Mouse (Mus musculus) common myeloid progenitor, adult 5-6 weeks (primary cell): Measurements from ENCODE around the gene Hebp2. TPM values are rescaled to one million over a fixed set of nuclear protein-coding genes. Genes with fewer than 3 reads are reported as not detected.
"Not testable (repeated sequence)": the region's sequence is repeated elsewhere in the genome, so short reads cannot be mapped to it uniquely, and the experiment has no call there.

Source experiments
- ATAC-seq: replicated peaks from 2 replicates; pipeline ENCODE4 v1.8.0; 2016; ENCODE audit warnings: low read depth, mild to moderate bottlenecking, moderate TSS enrichment, inconsistent platforms; ENCODE audit not compliant: poor library complexity, severe bottlenecking
- total RNA-seq: library from RNA; stranded (forward); fragments of 200-1000, 187-1606 nt; gene quantifications from 2 replicates; pipeline ENCODE4 v1.2.3, GENCODE M21; 2017

Gene Hebp2
- 0.59 and 0.82 TPM in 2 replicates for total RNA-seq

DNA sequence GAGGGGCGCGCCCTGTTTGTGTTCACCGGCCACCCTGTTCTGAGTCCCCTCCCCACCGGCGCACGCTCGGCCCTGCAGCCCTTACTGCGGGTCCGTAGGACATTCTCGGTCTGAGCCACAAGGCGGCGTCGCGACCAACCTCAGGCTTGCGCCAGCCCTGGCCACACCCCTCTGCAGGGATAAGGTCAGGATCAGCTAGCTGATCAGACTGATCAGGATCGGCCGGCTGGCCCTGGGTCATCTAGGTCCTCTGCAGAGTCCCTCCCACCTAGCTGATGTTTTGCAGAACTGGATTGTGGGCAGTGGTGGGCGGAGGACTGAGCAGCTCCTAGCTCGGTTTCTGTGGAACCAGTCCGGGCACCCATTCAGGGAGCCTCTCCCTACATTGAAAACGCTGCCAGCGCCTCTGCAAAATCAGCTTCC lies at the start of gene Hebp2:
Hebp2 (minus strand) TSS at position 264 of the 423 bp plus-strand sequence.
- ATAC-seq = peak; percentile 90

DNA sequence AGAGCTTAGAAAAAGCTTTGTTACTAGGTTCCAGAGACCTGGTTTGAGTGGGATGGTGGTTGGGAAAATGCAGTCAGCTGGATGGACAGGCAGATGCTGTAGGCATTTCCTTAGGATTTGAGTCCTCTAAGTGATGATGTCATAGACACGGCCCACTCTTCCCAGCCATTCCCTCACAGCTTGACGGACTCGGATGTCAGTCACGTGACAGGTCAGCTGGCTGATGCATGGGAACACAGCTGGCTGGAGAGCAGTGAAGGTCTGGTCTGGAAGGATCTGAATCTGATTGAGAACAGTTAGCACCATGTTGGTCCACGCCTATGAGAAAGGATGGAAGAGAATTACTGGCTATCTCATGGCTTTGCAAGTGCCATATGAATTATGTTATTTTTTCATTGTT lies 43.6 kb upstream of the Hebp2 start:
- ATAC-seq = no peak

DNA sequence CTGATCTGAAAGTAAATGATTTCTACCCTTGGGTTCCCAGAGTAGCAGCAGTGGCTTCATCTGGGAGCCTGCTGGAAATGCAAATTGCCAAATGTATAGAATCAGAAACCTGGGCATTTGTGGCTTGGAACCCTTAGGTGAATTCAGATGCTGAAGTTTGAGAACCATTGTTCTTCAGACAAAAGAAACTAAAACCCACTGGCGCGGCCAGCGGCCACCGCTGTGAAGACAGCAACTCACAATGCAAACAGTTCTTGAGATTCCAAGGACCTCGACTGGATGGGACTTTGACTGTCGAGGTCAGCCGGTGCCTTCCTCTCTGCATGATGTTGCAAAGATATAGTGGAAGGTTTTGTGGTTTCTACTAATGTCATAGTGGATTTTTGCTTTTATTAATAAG lies 38.3 kb upstream of the Hebp2 start:
- no peak for ATAC-seq

DNA sequence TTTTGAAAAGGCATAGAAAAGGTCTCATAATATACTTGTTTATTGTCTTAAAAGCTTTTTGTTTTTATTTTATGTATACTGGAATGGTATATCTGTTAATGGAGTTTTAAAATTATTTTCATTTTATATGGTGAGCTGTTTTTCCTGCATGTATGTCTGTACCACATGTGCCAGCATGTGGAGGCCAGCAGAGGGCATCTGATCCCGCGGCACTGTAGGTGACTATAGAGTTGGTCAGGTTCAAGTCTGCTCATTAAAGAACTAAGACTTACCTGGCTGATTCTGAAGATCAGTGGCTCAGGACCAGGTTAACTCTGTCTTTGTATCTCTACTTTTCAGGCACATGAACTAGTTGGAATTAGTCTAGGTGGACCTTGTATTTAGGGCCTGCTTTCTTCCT lies 26.7 kb upstream of the Hebp2 start:
- ATAC-seq = peak; percentile 68; the same call in 1 of the 2 replicates

DNA sequence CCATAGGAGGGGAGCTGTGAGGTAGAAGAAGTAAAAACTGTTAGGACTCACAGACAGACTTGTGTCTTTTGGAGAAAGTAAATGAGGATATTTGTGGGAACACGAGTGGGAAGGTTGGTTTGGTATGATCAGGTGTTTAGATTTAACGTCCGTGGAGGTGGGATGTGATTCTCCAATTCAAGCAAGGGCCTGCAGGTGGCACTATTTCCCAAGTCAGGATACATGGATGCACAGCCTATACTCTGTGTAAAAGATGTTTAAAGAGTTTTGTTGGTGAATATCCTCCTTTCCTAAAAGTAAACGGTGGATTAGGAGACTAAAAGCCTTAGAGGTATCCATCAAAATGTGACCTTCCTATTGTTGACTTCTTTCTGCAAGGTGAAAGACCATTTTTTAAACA lies 17.1 kb upstream of the Hebp2 start:
- peak; percentile 65; the same call in 1 of the 2 replicates for ATAC-seq

DNA sequence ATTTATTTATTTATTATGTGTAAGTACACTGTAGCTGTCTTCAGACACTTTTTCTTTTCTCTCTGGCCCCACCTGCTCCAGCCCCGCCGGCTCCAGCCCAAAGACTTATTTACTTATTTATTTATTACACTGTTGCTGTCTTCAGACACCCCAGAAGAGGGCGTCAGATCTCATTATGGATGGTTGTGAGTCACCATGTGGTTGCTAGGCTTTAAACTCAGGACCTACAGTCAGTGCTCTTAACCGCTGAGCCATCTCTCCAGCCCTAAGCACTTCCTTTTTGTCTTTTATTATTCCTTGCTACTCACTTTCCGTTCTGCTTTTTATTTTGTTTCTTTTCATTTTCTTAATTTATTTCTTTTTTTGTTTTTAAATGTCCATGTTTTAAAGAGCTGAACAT lies 15.6 kb upstream of the Hebp2 start:
- ATAC-seq = peak; percentile 60; the same call in 1 of the 2 replicates

DNA sequence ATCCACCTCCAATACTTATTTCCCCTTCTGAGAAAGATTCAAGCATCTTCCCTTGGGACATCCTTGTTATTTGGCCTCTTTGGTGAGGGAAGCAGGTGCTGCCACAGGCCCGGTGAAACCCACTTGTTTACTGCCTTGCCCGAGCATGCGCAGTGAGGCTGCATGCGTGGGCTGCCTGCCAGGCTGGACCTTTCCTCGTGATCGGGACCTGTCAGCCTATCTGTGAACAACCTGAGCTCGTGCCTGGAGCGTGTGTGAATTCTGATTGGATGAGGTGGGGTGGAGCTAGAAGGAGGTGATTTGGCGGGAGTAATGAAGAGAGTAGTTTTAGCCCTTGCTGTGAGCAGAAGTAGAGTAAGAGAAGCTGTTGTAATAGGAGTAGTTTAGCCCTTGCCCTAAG lies 13.2 kb upstream of the Hebp2 start:
- ATAC-seq = not testable (repeated sequence)

DNA sequence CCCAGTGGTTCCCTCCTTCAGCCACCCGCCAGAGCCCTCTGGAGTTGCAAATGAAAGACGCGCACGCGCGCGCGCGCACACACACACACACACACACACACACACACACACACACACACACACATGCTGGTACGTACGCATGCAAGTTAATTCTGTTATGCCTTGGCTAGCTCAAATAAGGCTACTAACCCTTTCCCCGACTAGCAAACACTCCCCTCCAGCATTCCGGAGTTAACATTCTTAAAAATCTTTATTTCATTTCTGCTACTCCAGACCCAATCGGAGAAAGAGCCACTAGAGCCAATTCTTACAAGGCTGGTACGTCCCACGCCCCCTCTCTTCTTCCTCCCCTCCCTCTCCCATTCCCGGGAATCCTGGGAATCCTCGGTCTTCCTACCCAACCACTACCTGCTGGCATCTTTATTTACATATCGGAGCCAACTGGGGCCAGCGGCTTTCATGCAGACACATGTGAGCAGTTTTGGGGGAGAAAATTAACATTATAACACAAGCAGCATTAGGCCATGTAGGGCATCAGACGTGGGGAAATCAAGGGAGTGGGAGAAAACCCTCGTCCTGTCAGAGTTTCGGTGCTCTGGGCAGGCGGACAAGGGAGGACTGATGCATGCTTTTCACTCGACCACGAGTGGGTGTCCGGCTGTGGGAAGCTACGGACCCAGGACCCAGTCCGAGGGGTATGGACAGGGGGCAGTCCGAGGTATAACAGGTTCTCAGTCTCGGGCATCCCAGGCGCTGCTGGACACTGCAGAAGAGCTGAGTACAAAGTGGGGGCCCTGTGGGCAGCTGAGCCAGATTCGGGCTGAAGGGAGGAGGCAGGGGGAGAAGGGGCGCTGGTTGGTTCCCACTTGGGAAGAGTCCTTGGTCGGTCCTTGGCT lies 3.7 kb upstream of the Hebp2 start:
- ATAC-seq = 0 out of 2 replicates have a peak, but pooled peaks have one; percentile 9

DNA sequence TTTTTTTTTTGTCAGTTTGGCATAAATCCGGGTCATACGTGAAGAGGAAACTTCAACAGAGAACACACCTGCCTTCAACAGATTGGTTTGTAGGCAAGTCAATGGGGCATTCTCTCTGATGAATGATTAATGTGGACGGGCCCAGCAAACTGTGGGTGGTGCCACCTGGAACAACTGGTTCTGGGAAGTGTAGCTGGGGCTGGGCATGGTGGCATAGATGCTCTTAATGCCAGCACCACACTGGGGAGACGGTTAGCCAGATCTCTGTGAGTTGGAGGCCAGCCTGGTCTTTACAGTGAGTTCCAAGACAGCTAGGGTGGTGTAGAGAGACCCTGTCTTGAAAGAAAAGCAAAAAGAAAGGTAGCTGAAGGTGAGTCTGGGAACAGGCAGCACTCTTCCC lies 1.5 kb upstream of the Hebp2 start:
- ATAC-seq = no peak

DNA sequence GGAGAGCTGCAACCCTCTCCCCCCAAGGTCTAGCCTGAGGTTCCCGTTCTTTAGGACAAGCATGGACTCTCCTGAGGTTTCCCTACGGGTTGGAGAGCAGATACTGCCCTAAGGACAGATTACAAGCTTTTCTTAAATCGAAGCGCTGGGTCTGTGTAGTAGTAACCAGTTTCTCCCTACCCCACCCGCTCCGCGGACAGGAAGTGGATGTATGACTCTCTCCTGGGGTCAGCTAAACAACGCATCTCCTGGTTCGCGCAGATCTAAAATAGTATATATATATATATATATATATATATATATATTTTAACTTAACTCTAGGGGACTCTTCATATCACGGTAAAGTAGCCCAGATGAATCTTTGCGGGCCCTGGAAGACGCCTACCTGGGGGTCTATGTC lies 567 bp downstream of the Hebp2 start:
- ATAC-seq = no peak

DNA sequence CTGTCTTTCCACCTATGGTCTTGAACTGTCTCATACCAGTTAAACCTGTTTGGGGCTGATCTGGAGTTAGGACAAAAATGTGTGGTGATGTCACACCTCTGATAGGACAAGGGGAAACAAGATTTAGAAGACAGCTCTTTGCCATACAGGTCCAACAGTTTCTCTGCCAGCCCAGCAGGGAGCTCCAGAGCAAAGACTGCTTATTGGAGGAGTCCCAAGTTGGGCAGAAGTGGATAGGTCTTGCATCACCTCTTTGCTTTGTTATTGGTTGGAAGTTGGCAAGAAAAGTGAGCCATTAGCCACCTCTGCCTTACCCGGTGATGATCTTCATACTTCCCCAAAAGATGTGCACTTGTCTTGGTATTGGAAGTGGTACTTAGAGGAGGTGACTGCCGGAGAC lies 9.0 kb downstream of the Hebp2 start:
- ATAC-seq = no peak

DNA sequence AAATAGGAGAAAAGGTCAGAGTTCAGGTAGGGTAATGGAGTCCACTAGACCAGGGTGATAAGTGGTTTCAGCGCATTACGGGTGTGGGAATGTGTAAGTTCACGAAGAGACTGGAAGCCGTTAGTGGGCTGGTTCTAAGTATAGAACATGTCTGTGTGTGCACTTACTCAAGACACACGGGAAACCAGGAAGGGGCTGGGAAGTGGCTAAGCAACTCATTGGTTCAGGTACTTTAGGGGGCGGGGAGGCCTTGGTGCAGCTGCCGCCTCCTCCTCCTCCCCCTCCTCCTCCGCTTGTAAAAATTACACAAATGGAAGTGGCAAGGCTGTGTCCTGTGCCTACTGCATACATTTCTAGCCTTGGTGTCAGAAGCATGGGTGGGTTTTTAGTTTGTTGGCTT lies 13.6 kb downstream of the Hebp2 start:
- no peak for ATAC-seq

DNA sequence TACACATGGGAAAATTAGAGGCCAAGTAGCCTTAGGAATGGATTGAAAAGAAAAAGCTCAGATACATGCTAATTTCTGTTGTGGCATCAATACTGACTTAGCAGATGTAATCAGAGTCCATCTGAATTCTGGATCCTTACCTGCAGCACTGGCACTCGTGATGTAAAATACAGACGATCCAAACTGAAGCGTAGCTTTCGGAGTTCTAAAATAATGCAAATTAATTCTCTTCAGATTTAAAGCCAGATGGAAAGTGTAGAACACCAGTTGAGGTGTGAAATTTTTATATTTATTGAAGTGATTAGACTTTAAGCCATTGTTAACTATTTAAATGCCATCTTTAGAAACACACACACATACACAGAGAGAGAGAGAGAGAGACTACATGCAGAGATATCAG lies 15.7 kb downstream of the Hebp2 start:
- no peak for ATAC-seq

DNA sequence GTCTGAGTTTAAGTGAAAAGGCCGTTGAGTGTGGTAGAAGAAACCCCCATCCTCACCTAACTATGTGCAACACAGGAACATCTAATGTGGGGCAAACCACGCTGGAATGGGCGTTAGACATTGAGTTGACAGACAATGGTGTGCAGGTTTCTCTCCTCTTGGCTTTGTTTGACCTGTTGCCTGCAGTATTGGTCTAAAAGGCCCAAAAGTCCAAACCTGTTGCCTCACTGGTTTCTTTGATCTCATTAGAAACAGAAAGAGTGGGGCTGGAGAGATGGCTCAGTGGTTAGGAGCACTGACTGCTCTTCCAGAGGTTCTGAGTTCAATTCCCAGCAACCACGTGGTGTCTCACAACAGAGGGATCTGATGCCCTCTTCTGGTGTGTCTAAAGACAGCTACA lies 16.7 kb downstream of the Hebp2 start:
- ATAC-seq = no peak

DNA sequence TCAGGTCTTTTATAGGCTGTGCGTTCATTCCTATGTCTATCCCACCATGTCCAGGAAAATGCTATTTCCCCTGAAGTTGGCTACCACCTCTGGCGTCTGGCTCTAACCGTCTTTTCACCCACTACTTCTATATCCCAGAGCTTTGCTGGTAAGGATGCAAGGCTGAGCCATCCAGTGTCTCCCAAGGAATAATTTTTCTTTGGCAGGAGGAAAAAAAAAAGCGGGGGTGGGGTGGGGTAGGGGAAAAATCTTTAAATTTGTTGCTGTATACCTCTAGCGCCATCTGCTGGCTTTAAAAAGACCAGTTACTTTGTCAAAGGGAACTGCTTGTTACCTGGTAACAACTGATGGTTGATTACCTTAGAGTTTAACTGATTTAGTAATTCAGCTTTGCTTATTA lies 17.4 kb downstream of the Hebp2 start:
- ATAC-seq = no peak

DNA sequence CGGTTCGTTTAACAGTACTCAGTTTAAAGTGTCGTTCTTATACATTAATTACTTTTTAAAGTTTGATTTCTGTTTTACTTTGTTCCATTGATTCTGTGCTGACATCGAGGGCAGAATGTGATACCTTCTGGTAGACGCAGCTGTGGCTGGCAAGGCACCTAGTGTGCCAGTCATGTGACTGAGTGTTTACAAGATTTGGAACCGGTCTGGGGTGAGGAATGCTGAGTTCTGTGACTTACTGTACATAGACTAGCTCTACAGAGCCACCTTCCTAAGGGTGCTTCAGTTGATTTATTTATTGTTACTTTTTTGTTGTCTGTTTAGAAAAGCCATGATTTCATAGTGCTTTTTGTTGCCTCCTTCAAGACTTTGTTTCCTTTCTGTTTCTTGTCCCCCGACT lies 18.1 kb downstream of the Hebp2 start:
- ATAC-seq = no peak

DNA sequence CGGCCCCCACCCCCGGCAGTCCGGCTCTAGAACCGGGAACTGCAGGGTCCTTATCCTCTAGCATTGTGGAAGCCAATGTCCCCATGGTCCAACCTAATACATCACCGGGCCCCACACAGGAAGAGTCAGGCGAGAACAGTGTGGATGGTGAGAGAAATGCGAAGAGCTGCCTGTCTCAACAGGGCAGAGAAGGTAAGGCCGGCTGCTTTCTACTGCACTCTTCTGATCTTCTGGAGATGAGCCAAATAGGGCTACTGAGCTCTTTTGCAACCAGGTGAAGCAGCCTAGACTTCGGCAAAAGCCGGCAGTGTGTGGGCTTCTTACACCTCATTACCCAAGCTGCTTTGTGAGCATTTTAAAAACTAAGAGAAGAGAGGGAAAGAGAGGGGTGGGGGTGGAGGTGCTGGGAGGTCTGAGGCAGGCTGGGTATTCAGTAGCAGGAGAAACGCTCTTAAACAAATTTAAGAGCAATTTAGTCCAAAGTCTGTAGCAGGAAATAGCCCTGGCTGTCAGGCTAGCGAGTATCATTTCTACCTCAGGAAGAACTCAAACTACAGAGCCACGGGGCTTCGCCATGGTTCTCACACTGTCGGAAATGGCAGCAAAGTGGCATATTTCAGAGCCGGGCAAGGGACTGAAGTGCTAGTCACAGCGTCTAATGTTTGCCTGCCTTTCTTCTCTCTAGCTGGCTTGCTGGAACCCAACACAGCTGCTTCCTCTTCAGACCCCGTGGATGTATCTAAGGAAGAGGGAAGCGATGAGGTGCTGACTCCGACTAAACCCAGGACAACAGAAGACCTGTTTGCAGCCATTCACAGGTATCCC lies 18.8 kb downstream of the Hebp2 start:
- ATAC-seq = peak; percentile 73

DNA sequence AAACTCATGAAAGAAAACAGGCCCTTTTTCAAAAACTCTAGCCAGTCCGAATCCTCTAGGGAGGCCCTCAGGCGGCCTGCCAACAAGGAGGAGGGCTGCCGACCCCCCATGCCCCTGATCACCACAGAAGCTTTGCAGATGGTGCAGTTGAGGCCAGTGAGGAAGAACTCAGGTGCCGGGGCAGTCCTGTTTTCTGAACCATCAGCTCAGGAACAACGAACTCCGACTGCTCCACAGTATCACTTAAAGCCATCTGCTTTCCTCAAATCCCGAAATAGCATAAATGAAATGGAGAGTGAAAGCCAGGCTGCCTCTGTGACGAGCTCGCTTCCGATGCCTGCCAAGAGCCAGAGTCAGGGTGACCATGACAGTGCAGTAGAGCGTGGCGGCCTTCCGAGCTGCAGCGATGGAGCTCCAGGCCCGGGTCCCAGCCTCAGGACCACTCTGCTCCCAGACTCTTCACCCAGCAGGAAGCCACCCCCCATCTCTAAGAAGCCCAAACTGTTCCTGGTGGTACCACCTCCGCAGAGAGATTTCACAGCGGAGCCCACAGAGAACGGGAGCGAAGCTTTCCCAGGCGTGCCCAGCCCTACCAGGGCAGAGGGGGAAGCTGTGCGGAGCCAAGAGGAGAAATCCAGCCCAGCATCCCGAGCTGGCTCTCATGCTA lies 19.6 kb downstream of the Hebp2 start:
- no peak for ATAC-seq

DNA sequence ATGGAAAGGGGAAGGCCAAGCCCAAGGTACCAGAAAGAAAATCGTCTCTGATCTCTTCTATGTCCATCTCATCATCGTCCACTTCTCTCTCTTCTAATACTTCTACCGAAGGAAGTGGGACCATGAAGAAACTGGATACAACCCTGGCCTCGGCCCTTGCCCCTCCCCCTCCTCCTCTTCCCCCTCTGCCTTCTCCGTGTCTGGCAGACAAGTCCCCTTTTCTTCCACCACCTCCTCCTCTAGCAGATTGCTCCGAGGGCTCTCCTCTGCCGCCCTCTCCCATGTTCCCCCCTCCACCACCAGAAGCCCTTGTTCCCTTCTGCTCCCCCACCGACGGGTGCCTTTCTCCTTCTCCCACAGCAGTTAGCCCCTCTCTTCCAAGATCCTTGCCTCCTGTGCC lies 20.1 kb downstream of the Hebp2 start:
- no peak for ATAC-seq

DNA sequence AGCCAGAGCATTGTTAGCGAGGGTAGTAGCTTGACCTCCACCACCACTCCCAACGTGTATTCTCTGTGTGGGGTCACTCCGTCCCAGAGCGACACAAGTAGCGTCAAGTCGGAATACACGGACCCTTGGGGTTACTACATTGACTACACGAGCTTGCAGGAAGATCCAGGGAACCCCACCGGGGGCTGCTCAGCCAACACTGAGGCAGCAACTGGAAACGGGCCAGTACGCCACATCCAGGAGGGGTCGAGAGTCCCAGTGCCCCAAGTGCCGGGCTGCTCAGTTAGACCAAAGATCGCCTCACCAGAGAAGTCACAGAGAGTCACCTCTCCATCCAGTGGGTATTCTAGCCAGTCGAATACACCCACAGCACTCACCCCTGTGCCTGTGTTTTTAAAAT lies 20.6 kb downstream of the Hebp2 start:
- no peak for ATAC-seq

DNA sequence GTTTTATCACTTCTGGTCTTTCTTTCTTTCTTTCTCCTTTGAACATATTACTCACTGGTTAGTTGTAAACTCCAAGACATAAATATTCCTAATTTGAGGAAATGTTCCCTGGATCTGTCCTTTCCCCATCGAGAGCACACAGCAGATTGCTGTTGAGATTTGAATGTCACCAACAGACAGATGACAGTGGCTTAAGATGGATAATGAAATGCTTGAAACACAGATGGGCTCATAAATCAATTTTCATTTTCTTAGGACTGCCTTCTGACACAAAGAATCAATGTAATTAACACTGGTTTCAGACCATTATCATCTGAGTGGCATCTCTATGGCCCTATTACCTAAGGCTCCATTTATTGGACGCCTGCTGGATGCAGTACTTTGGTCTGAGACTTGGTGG lies 23.3 kb downstream of the Hebp2 start:
- ATAC-seq = no peak
